Mouse (Mus musculus): ENCODE data around the gene Gzme.
"Not testable (repeated sequence)": the region's sequence is repeated elsewhere in the genome, so short reads cannot be mapped to it uniquely, and the experiment has no call there.

Gzme gene

GRCm38 (mm10) chr14:56120525-56120924, at the start of gene Gzme:
Gzme (minus strand) TSS chr14:56120625.
- no peak for DNase-seq (ENCODE audit: extremely low spot score, low spot score)

DNA sequence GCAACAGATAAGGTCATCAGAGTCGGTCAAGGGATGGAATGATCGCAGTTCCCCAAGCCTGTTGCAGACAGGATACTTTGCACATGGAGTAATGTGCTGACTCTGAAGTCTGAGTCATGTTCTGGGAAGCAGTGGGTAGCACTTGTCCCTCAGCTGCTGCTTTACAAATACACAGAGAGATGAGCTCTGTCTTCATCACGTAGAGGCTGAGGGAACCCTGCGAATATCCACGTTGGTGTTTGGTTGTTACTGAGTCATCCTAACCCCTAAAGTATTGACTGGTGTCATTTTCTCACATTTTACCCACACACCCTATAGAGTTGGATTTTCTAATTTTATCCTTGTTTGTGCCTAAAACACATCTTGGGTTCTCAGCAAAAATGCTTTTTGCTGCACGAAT, 47.6 kb upstream of the Gzme start:
- no peak for DNase-seq (ENCODE audit: extremely low spot score, low spot score)

DNA sequence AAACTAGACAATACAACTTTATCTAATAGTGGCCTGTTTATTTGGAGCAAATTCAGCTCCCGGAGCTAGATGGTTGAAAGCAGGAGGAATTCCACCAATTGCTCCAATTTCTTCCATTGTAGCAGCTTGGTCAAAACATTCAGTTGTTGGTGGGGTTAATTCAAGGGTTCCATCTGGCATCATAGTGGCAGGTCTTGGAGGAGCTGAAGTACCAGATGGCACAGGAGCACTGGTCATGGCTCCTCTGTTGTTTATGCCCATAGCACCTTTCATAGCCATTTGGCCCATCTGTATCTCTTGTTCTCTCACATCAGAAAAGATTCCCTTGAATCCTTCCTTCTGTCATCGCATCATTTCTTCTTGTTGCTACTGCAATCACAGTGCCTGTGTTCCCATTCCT, 41.7 kb upstream of the Gzme start:
- DNase-seq (ENCODE audit: extremely low spot score, low spot score), result no peak

GRCm38 (mm10) chr14:56159479-56159878, 39.1 kb upstream of the Gzme start, which contains the start of gene Gzmg:
Gzmg (minus strand) TSS chr14:56159579.
- DNase-seq (ENCODE audit: extremely low spot score, low spot score), result not testable (repeated sequence)

DNA sequence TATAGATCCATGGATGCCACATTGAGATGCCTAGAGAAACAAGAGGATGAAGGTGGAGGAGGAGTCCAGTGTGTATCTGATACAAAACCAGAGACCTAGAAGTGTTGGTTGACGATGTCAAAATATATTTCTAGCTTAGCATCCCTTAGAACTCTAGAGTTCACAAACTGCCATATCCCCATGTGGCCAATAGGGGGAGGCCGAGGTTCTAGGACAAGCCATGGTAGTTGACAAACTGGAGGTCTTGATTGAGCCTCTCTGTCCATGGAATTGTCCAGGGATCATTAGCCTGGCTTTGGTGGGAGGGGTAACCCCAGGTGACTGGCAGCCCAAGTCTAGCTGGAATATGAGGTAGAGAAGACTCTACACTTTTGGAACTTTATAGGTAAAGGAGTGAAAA, 34.9 kb upstream of the Gzme start:
- DNase-seq (ENCODE audit: extremely low spot score, low spot score), result no peak

DNA sequence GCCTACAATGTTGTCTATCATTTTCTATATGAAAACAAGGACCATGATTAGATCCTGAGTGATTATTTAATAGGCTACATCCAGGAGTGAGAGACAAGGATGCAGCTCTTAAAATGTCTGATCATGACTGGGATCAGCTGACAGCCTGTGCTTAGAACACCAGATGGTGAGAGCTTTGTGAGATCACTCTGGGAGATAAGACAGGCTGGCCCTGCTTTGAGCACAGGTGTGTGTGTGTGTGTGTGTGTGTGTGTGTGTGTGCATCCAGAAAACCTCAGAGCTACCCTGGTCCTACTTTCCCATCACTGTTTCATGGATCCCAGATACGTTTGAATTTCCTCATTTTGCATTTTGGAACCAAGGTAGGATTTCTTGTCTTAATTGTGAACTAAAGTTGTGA, 13.2 kb upstream of the Gzme start:
- DNase-seq (ENCODE audit: extremely low spot score, low spot score), result not testable (repeated sequence)

GRCm38 (mm10) chr14:56132508-56132907, 12.1 kb upstream of the Gzme start, which contains the start of gene Gzmd:
Gzmd (minus strand) TSS chr14:56132608.
- not testable (repeated sequence) for DNase-seq (ENCODE audit: extremely low spot score, low spot score)

GRCm38 (mm10) chr14:56128341-56128740, 7.9 kb upstream of the Gzme start:
- DNase-seq (ENCODE audit: extremely low spot score, low spot score), result no peak

DNA sequence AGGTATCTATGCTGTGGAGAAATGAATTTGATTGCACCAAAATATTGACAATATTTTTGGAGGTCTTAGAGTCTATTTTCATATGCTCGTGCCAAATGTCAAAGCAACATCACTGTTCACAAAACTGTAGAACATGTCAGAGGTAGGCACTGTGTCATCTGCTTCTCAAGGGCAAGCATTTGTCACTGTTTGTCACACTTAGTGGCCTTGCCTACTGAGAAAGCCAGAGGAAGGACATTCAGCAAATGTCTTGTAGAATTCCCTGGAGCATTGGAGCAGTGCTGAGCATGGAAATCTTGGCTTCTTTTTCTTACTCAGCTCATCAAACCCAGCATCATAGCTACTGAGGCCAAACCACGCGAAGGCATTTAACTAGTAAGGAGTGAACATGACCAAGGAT, 3.1 kb upstream of the Gzme start:
- DNase-seq (ENCODE audit: extremely low spot score, low spot score), result no peak

DNA sequence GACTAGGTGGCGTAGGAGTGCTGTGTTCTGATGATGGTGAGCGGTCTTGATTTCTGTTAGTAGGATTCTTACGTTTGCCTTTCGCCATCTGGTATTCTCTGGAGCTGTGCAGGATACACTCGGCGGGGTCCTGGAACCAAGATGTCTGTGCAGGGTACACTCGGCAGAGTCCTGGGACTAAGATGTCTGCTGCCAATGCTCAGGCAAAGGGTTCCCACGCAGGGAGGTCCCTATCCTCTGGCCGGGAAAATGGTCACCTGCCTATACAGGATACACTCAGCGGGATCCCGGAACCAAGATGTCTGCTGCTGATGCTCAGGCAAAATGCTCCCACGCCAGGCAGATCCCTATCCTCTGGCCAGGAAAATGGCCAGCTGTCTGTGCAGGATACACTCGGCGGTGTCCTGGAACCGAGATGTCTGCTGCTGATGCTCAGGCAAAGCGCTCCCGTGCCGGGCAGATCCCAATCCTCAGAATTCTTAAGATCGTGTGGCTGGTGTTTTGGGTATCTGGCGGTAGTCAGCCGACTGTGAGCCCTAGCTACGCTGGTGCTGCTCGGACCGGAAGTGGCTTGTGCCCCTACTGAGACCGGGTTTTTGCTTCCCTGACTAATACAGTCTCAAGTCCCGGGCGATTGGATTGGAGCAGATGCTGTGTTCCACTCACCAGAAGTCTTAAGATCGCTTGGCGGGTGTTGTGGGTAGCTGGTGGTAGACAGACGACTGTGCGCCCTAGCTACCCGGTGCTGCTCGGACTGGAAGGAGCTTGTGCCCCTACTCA, 4.7 kb downstream of the Gzme start:
- DNase-seq (ENCODE audit: extremely low spot score, low spot score), result not testable (repeated sequence)

DNA sequence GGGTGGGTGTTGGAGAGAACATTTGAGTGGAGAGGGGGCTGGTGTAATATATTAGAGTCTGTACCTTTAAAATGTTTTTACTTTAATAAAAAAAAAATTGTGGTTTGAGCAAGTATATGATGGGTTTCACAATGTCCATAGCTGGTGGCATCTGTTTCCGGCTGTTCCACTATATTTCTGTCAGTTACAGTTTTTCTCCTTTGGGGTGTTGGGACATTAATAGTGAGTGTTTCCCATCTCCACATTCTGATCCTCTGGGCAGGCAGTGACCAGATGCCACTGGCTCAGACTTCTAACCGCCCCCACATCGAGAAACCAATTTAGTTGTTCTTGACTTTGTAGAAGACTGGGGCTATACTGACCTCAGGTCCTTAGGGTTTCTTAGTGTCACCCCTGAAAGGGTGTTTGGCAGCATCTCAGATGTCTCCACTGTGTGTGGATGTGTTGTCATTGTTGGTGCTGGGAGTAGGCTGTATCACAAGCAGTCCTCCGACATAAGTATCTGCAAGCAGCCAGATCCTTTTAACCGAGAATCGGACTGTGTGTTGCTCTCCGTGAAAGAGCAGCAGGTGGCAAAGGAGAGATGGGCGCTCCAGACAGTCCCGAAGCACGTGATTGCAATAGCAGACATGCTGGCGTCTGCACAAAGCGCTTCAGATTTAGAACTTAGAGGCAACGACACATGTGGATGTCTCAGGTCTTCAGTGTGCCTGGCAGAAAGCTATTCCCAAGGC, 14.8 kb downstream of the Gzme start:
- DNase-seq (ENCODE audit: extremely low spot score, low spot score), result no peak

GRCm38 (mm10) chr14:56105016-56105415, 15.4 kb downstream of the Gzme start:
- no peak for DNase-seq (ENCODE audit: extremely low spot score, low spot score)

DNA sequence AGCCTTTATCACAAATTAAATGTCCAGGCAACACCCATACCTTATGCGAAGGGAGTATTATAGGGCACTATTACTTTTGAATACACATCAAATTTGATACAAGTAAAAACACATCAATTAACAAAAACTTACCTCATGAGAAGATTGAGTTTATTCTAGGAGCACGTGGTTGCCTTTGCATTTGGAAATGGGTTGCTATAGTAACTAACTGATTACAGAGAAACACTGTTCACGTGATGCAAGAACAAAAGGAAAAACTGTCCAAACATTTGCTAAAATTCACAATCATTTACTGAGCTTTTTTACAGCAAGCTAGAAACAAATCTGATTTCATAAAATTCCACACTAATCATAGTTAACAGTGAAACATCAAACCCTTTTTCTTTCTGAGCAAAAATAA, 17.0 kb downstream of the Gzme start:
- DNase-seq (ENCODE audit: extremely low spot score, low spot score), result no peak

DNA sequence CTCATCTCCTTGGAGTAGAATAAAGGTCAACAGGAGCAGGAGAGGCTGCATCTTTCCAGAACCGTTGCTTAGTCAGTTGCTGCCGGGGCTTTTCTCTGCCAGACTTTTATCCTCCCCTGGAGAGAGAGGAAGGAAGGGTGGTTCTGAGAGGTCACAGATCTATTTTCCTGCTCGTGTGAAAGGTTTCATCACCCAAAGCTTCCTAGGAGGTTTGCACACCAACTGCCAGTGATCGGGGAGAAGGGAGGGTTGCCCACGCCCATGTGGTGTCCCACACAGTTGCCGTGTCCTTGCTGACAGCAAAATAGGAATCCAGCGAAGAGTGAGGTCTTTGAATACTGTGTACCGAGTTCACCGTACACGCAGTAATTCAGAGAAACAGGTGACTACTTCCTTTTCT, 18.0 kb downstream of the Gzme start, which contains the start of gene Ctsg:
Ctsg (minus strand) TSS at position 189 of the 400 bp plus-strand sequence.
- DNase-seq (ENCODE audit: extremely low spot score, low spot score), result no peak

DNA sequence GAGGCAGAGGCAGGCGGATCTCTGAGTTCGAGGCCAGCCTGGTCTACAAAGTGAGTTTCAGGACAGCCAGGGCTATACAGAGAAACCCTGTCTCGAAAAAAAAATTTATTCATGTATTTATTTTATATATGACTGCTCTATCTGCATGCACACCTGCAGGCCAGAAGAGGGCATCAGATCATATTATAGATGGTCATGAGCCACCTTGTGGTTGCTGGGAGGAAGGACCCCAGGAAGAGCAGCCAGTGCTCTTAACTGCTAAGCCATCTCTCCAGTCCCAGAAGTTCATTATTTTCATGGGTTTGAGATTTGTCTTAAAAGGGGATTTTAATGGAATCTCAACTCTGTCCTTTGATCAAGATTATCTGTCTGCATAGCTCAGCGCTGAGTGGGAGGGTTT, 21.5 kb downstream of the Gzme start:
- DNase-seq (ENCODE audit: extremely low spot score, low spot score), result no peak

DNA sequence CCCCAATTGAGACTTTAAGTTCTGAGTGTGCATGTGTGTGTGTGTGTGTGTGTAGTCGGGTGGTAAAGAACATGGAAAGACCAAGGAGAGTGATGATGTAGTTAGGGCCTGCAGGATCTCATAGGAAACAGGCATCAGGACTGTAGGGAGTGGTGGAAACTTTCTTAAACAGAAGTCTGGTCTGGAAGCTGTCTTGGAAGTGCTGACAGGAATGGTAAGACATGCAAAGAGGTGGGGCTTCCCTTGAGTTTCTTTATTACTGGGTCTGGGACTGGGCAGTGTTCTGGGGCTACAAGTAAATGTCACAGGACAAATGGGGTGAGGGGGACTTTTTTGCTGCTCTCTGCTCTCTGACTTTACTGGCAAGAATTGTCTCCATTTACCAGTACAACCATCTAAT, 22.8 kb downstream of the Gzme start:
- DNase-seq (ENCODE audit: extremely low spot score, low spot score), result no peak

GRCm38 (mm10) chr14:56093353-56093752, 27.1 kb downstream of the Gzme start:
- DNase-seq (ENCODE audit: extremely low spot score, low spot score), result no peak

DNA sequence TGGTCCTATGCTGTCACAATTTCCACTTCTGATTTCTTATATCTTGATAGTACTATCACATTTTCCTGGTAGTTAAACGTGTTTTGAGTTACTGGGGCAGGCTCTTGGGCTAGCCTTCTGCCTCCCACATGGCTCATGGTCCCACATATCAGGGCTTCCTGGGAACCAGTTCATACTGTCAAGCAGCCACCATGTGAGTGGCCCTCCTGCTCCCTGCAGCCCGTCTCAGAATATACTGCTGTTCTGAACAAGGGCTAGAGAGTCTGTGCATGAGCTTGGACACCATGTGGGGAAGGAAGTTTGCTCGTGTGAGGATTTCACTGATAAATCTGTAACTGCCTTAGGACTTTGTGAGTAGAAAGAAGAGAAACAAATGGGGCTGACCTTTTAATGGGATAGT, 33.7 kb downstream of the Gzme start:
- DNase-seq (ENCODE audit: extremely low spot score, low spot score), result no peak

DNA sequence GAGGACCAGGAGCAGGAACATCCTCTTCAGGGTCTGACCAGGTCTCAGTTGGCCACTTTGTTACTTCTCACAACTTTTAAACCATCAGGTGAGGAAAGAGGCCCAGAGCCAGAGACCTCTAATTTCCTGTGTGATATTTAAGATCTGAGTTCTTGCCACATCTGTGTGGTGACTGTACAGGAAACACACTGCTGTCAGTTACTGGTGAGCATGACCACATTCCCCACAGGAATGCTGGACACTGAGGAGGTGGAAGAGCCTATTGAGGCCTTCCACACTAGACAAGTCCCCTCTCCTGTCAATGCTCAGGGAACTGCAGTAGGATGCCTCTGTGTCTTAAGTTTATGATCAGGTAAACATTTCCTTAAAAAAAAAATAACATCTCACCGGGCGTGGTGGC, 35.3 kb downstream of the Gzme start, which contains the start of gene Mcpt8:
Mcpt8 (minus strand) TSS at position 107 of the 400 bp plus-strand sequence.
- no peak for DNase-seq (ENCODE audit: extremely low spot score, low spot score)

- DNase-seq (ENCODE audit: extremely low spot score, low spot score), result no peak
These were observed 38.4 kb downstream of the Gzme start for GRCm38 (mm10) chr14:56082016-56082415.
